Mouse (Mus musculus) neural tube, embryonic 15.5 days (tissue): ENCODE measurements around the gene Naa20. TPM values are rescaled to one million over a fixed set of nuclear protein-coding genes. Genes with fewer than 3 reads are reported as not detected.
"Not testable (repeated sequence)": the region's sequence is repeated elsewhere in the genome, so short reads cannot be mapped to it uniquely, and the experiment has no call there.

Source experiments
- ATAC-seq: fragments of 200-750 bp; cut with Nextera tagmentation; 2 replicates; pipeline ENCODE4 v1.8.0; 2017; ENCODE audit warnings: mild to moderate bottlenecking, moderate TSS enrichment, moderate library complexity; ENCODE audit not compliant: low FRiP score
- H3K27ac ChIP-seq: fragments of 300-500 bp; sonication (generic); replicated peaks from 2 replicates; pipeline ENCODE4 v1.5.1; 2015; ENCODE audit warnings: mild to moderate bottlenecking, inconsistent platforms
- H3K27me3 ChIP-seq: fragments of 300-500 bp; sonication (generic); replicated peaks from 2 replicates; pipeline ENCODE4 v1.6.1; 2015; ENCODE audit warnings: inconsistent platforms
- H3K36me3 ChIP-seq: fragments of 300-500 bp; sonication (generic); 2 replicates; pipeline ENCODE4 v1.6.1; 2015; ENCODE audit warnings: inconsistent platforms
- H3K4me1 ChIP-seq: fragments of 300-500 bp; sonication (generic); 2 replicates; pipeline ENCODE4 v1.6.1; 2015; ENCODE audit warnings: inconsistent platforms
- H3K4me2 ChIP-seq: fragments of 300-500 bp; sonication (generic); 2 replicates; pipeline ENCODE4 v1.6.1; 2015; ENCODE audit warnings: inconsistent platforms, mild to moderate bottlenecking, moderate library complexity
- H3K4me3 ChIP-seq: fragments of 300-500 bp; sonication (generic); replicated peaks from 2 replicates; pipeline ENCODE4 v1.5.1; 2015; ENCODE audit warnings: mild to moderate bottlenecking, inconsistent platforms
- H3K9ac ChIP-seq: fragments of 300-500 bp; sonication (generic); replicated peaks from 2 replicates; pipeline ENCODE4 v1.6.1; 2015; ENCODE audit warnings: mild to moderate bottlenecking, inconsistent platforms
- H3K9me3 ChIP-seq: fragments of 300-500 bp; sonication (generic); replicated peaks from 2 replicates; pipeline ENCODE4 v1.6.1; 2016; ENCODE audit warnings: inconsistent platforms
- WGBS: fragments of 180-500 bp; shearing (Covaris S2); methylation state at CpG from one replicate; pipeline ENCODE4 v1.1.7; 2015; ENCODE audit warnings: mixed read lengths; 5-methylcytosine and 5-hydroxymethylcytosine counted together
- polyA plus RNA-seq: library from polyadenylated mRNA; unstranded; fragments of >200 nt; fragmentation: Nextera tagmentation; extraction: Ambion mirVana; gene quantifications from 2 replicates; pipeline ENCODE4 v1.2.1, GENCODE M21; 2015

Gene Naa20
- polyA plus RNA-seq, 1 experiment from 2014 or later: 130 TPM

GRCm38 (mm10) chr2:145887937-145888765, 13.7 kb upstream of the Naa20 start:
- no peak overlapping the region for H3K4me3 ChIP-seq
- no peaks in the 10 kb centered on the region for H3K27me3 ChIP-seq
- ATAC-seq: no peak
- H3K36me3 ChIP-seq: peaks cover 12% of the 10 kb centered on the region
- H3K4me2 ChIP-seq: no peak overlapping the region
- WGBS: 77% methylated on average over 14 of the region's 14 CpGs
- no peaks in the 10 kb centered on the region for H3K9me3 ChIP-seq
- no peak overlapping the region for H3K9ac ChIP-seq
- H3K4me1 ChIP-seq: peaks cover 16% of the 10 kb centered on the region; the same call in 1 of the 2 replicates
- peak overlapping the region; percentile 10; the same call in 1 of the 2 replicates for H3K27ac ChIP-seq

GRCm38 (mm10) chr2:145888766-145889480, 13.0 kb upstream of the Naa20 start:
- ATAC-seq: no peak
- 70% methylated on average over 6 of the region's 6 CpGs for WGBS
- H3K9me3 ChIP-seq: no peaks in the 10 kb centered on the region
- H3K4me1 ChIP-seq: peaks cover 14% of the 10 kb centered on the region; the same call in 1 of the 2 replicates
- H3K9ac ChIP-seq: no peak overlapping the region
- H3K4me2 ChIP-seq: no peak overlapping the region
- no peak overlapping the region for H3K27ac ChIP-seq
- no peak overlapping the region for H3K4me3 ChIP-seq
- no peaks in the 10 kb centered on the region for H3K27me3 ChIP-seq
- peaks cover 12% of the 10 kb centered on the region; the same call in 1 of the 2 replicates for H3K36me3 ChIP-seq

GRCm38 (mm10) chr2:145890571-145890970, 11.3 kb upstream of the Naa20 start:
- H3K27me3 ChIP-seq: no peaks in the 10 kb centered on the region
- peaks cover 7% of the 10 kb centered on the region; the same call in 1 of the 2 replicates for H3K4me1 ChIP-seq
- no peaks in the 10 kb centered on the region for H3K9me3 ChIP-seq
- no peak overlapping the region for H3K4me3 ChIP-seq
- no peak overlapping the region for H3K27ac ChIP-seq
- no peak for ATAC-seq
- peaks cover 11% of the 10 kb centered on the region; the same call in 1 of the 2 replicates for H3K36me3 ChIP-seq
- no peak overlapping the region for H3K9ac ChIP-seq
- WGBS: 91% methylated on average over 2 of the region's 2 CpGs
- no peak overlapping the region for H3K4me2 ChIP-seq

GRCm38 (mm10) chr2:145893756-145894155, 8.1 kb upstream of the Naa20 start:
- Histone ChIP-seq H3K27me3 (no peaks in the 10 kb centered on the region), H3K9ac (no peak overlapping the region), H3K36me3 (no peaks in the 10 kb centered on the region), H3K4me3 (no peak overlapping the region), H3K9me3 (no peaks in the 10 kb centered on the region), H3K27ac (no peak overlapping the region), H3K4me1 (0 out of 2 replicates have a peak, but pooled peaks cover 3% of the 10 kb centered on the region), H3K4me2 (no peak overlapping the region)
- WGBS: 99% methylated on average over 6 of the region's 6 CpGs
- ATAC-seq: no peak

- no peaks in the 10 kb centered on the region for H3K36me3 ChIP-seq
- peaks cover 2% of the 10 kb centered on the region; the same call in 1 of the 2 replicates for H3K4me1 ChIP-seq
- 72% methylated on average over 9 of the region's 9 CpGs for WGBS
- H3K27ac ChIP-seq: no peak overlapping the region
- H3K9ac ChIP-seq: no peak overlapping the region
- H3K4me3 ChIP-seq: no peak overlapping the region
- ATAC-seq: no peak
- no peak overlapping the region for H3K4me2 ChIP-seq
- H3K9me3 ChIP-seq: no peaks in the 10 kb centered on the region
- no peaks in the 10 kb centered on the region for H3K27me3 ChIP-seq
These were observed 3.8 kb upstream of the Naa20 start for GRCm38 (mm10) chr2:145898106-145898505.

GRCm38 (mm10) chr2:145900318-145900717, 1.6 kb upstream of the Naa20 start:
- H3K36me3 ChIP-seq, ATAC-seq, H3K9ac ChIP-seq, H3K9me3 ChIP-seq, H3K4me3 ChIP-seq, H3K4me2 ChIP-seq, H3K27ac ChIP-seq, H3K27me3 ChIP-seq: not testable (repeated sequence)
- H3K4me1 ChIP-seq: peaks cover 19% of the 10 kb centered on the region
- WGBS: 78% methylated on average over 8 of the region's 8 CpGs

GRCm38 (mm10) chr2:145903061-145903901, 1.4 kb downstream of the Naa20 start:
- Histone ChIP-seq H3K9ac (peak overlapping the region; percentile 93), H3K36me3 (peaks cover 4% of the 10 kb centered on the region), H3K27me3 (no peaks in the 10 kb centered on the region), H3K4me3 (peak overlapping the region; percentile 100), H3K4me2 (peak overlapping the region; percentile 63), H3K4me1 (peaks cover 27% of the 10 kb centered on the region), H3K27ac (peak overlapping the region; percentile 84), H3K9me3 (no peaks in the 10 kb centered on the region)
- ATAC-seq: peak; percentile 98
- under 1% methylated on average over 68 of the region's 68 CpGs for WGBS

GRCm38 (mm10) chr2:145903983-145904616, 2.2 kb downstream of the Naa20 start:
- peak overlapping the region; percentile 100 for H3K4me3 ChIP-seq
- H3K27me3 ChIP-seq: no peaks in the 10 kb centered on the region
- WGBS: 31% methylated on average over 12 of the region's 12 CpGs
- H3K4me2 ChIP-seq: peak overlapping the region; percentile 63
- H3K9ac ChIP-seq: peak overlapping the region; percentile 93
- peaks cover 27% of the 10 kb centered on the region for H3K4me1 ChIP-seq
- H3K27ac ChIP-seq: 0 out of 2 replicates have a peak overlapping the region, but pooled peaks have one; percentile 84
- peaks cover 10% of the 10 kb centered on the region for H3K36me3 ChIP-seq
- ATAC-seq: no peak
- no peaks in the 10 kb centered on the region for H3K9me3 ChIP-seq

- Histone ChIP-seq H3K27me3 (no peaks in the 10 kb centered on the region), H3K4me1 (peaks cover 27% of the 10 kb centered on the region), H3K9ac (no peak overlapping the region), H3K27ac (no peak overlapping the region), H3K4me2 (no peak overlapping the region), H3K9me3 (no peaks in the 10 kb centered on the region), H3K4me3 (no peak overlapping the region), H3K36me3 (peaks cover 17% of the 10 kb centered on the region)
- ATAC-seq: no peak
- 89% methylated on average over 6 of the region's 6 CpGs for WGBS
These were observed 3.3 kb downstream of the Naa20 start for GRCm38 (mm10) chr2:145905156-145905555.

- 49% methylated on average over 4 of the region's 4 CpGs for WGBS
- H3K27me3 ChIP-seq, H3K4me2 ChIP-seq, H3K4me3 ChIP-seq, H3K9me3 ChIP-seq, H3K27ac ChIP-seq, ATAC-seq, H3K9ac ChIP-seq: not testable (repeated sequence)
- Histone ChIP-seq H3K36me3 (peaks cover 21% of the 10 kb centered on the region), H3K4me1 (peaks cover 27% of the 10 kb centered on the region)
These were observed 4.0 kb downstream of the Naa20 start for GRCm38 (mm10) chr2:145905884-145906283.
